Mouse (Mus musculus): ENCODE data around the gene Senp1.

GRCm38 (mm10) chr15:98012810-98013209 lies 80.7 kb downstream of the Senp1 start:
- TF ChIP-seq CTCF (IDR thresholded peaks at IDR 0.05; ENCODE audit: extremely low read depth, insufficient read depth, insufficient read length, insufficient replicate concordance) = no peak
- no peak for TF ChIP-seq POLR2A (IDR thresholded peaks at IDR 0.05; ENCODE audit: low read depth, low read length)
